Mouse (Mus musculus) cerebellum, adult 9-11 months (tissue): ENCODE data around the gene A630095N17Rik.
"Not testable (repeated sequence)": the region's sequence is repeated elsewhere in the genome, so short reads cannot be mapped to it uniquely, and the experiment has no call there.

Source experiments
- DNase-seq: peaks from one replicate; pipeline ENCODE4 v3.0.0; 2022

A630095N17Rik gene

GRCm38 (mm10) chr1:75243411-75243810 is 11.5 kb upstream of the A630095N17Rik start:
- peak; percentile 53 for DNase-seq

GRCm38 (mm10) chr1:75239591-75239990 is 7.7 kb upstream of the A630095N17Rik start:
- DNase-seq, result peak; percentile 67

- peak; percentile 93 for DNase-seq
These were observed 4.5 kb upstream of the A630095N17Rik start, which contains the start of gene Dnajb2 for GRCm38 (mm10) chr1:75236117-75237050. Dnajb2 (plus strand) TSS chr1:75236406.

- peak; percentile 87 for DNase-seq
These were observed 2.7 kb upstream of the A630095N17Rik start for GRCm38 (mm10) chr1:75234606-75235005.

GRCm38 (mm10) chr1:75232489-75232888 is 587 bp upstream of the A630095N17Rik start:
- not testable (repeated sequence) for DNase-seq

GRCm38 (mm10) chr1:75231224-75231623 is 678 bp downstream of the A630095N17Rik start:
- DNase-seq, result peak; percentile 10

- no peak for DNase-seq
These were observed 1.4 kb downstream of the A630095N17Rik start for GRCm38 (mm10) chr1:75230335-75230994.

GRCm38 (mm10) chr1:75229158-75229557 is 2.7 kb downstream of the A630095N17Rik start:
- no peak for DNase-seq

GRCm38 (mm10) chr1:75227653-75228052 is 4.2 kb downstream of the A630095N17Rik start:
- no peak for DNase-seq

- DNase-seq, result no peak
These were observed 5.8 kb downstream of the A630095N17Rik start for GRCm38 (mm10) chr1:75226138-75226537.

- DNase-seq, result no peak
These were observed 6.4 kb downstream of the A630095N17Rik start for GRCm38 (mm10) chr1:75225473-75225872.

- no peak for DNase-seq
These were observed 8.4 kb downstream of the A630095N17Rik start for GRCm38 (mm10) chr1:75223532-75223931.

GRCm38 (mm10) chr1:75222926-75223325 is 9.0 kb downstream of the A630095N17Rik start:
- DNase-seq, result no peak

GRCm38 (mm10) chr1:75221538-75221937 is 10.4 kb downstream of the A630095N17Rik start:
- DNase-seq, result no peak

- DNase-seq, result no peak
These were observed 12.4 kb downstream of the A630095N17Rik start, which contains the start of gene Tuba4a for GRCm38 (mm10) chr1:75219531-75219930. Tuba4a (minus strand) TSS chr1:75219865.

GRCm38 (mm10) chr1:75219078-75219477 is 12.8 kb downstream of the A630095N17Rik start:
- peak; percentile 97 for DNase-seq

- DNase-seq, result peak; percentile 97
These were observed 13.5 kb downstream of the A630095N17Rik start for GRCm38 (mm10) chr1:75218227-75219001.

- DNase-seq, result no peak
These were observed 14.0 kb downstream of the A630095N17Rik start for GRCm38 (mm10) chr1:75217893-75218226.

- DNase-seq, result peak; percentile 77
These were observed 14.9 kb downstream of the A630095N17Rik start for GRCm38 (mm10) chr1:75216797-75217585.

GRCm38 (mm10) chr1:75215785-75216184 is 16.1 kb downstream of the A630095N17Rik start:
- peak; percentile 52 for DNase-seq

- peak; percentile 67 for DNase-seq
These were observed 17.0 kb downstream of the A630095N17Rik start for GRCm38 (mm10) chr1:75214886-75215285.

- DNase-seq, result no peak
These were observed 17.5 kb downstream of the A630095N17Rik start for GRCm38 (mm10) chr1:75214442-75214841.
